Mouse (Mus musculus) stomach, embryonic 14.5 days (tissue): Measurements from ENCODE around the gene Nfatc4. TPM values are rescaled to one million over a fixed set of nuclear protein-coding genes. Genes with fewer than 3 reads are reported as not detected.

ENCODE experiments used
- ATAC-seq: fragments of 200-750 bp; cut with Nextera tagmentation; 2 replicates; pipeline ENCODE4 v1.8.0; 2017; ENCODE audit warnings: low read depth, moderate TSS enrichment; ENCODE audit not compliant: insufficient number of reproducible peaks, insufficient read depth, low FRiP score
- H3K27ac ChIP-seq: fragments of 300-500 bp; sonication (generic); 2 replicates; pipeline ENCODE4 v1.5.1; 2014; ENCODE audit warnings: mild to moderate bottlenecking, low read length, moderate library complexity, mixed read lengths
- H3K27me3 ChIP-seq: fragments of 300-500 bp; sonication (generic); 2 replicates; pipeline ENCODE4 v1.6.1; 2014; ENCODE audit warnings: low read length, control low read depth, mixed read lengths; ENCODE audit not compliant: control insufficient read depth, insufficient read depth
- H3K36me3 ChIP-seq: fragments of 300-500 bp; sonication (generic); 2 replicates; pipeline ENCODE4 v1.6.1; 2014; ENCODE audit warnings: mild to moderate bottlenecking, control low read depth, low read length, moderate library complexity, mixed read lengths; ENCODE audit not compliant: control insufficient read depth, insufficient read depth
- H3K4me1 ChIP-seq: fragments of 300-500 bp; sonication (generic); 2 replicates; pipeline ENCODE4 v1.6.1; 2014; ENCODE audit warnings: low read length, control low read depth, mixed read lengths; ENCODE audit not compliant: control insufficient read depth, insufficient read depth
- H3K4me2 ChIP-seq: fragments of 300-500 bp; sonication (generic); replicated peaks from 2 replicates; pipeline ENCODE4 v1.6.1; 2014; ENCODE audit warnings: low read depth, low read length, control low read depth
- H3K4me3 ChIP-seq: fragments of 300-500 bp; sonication (generic); 2 replicates; pipeline ENCODE4 v1.5.1; 2014; ENCODE audit warnings: low read depth, low read length, control low read depth
- H3K9ac ChIP-seq: fragments of 300-500 bp; sonication (generic); replicated peaks from 2 replicates; pipeline ENCODE4 v1.6.1; 2014; ENCODE audit warnings: low read depth, mild to moderate bottlenecking, control low read depth, low read length, moderate library complexity, mixed read lengths
- H3K9me3 ChIP-seq: fragments of 300-500 bp; sonication (generic); 2 replicates; pipeline ENCODE4 v1.6.1; 2016; ENCODE audit warnings: low read depth, low read length, control low read depth; ENCODE audit not compliant: control insufficient read depth
- WGBS: fragments of 180-500 bp; shearing (Covaris S2); extraction: QIAGEN DNeasy Blood & Tissue Kit; methylation state at CpG from one replicate; pipeline ENCODE4 v1.1.7; 2014; 5-methylcytosine and 5-hydroxymethylcytosine counted together
- polyA plus RNA-seq: library from polyadenylated mRNA; unstranded; fragments of >200 nt; fragmentation: Nextera tagmentation; extraction: Ambion mirVana; gene quantifications from 2 replicates; pipeline ENCODE4 v1.2.1, GENCODE M21; 2014

Gene Nfatc4
- polyA plus RNA-seq, 1 experiment from 2014 or later: 54.9 TPM

DNA sequence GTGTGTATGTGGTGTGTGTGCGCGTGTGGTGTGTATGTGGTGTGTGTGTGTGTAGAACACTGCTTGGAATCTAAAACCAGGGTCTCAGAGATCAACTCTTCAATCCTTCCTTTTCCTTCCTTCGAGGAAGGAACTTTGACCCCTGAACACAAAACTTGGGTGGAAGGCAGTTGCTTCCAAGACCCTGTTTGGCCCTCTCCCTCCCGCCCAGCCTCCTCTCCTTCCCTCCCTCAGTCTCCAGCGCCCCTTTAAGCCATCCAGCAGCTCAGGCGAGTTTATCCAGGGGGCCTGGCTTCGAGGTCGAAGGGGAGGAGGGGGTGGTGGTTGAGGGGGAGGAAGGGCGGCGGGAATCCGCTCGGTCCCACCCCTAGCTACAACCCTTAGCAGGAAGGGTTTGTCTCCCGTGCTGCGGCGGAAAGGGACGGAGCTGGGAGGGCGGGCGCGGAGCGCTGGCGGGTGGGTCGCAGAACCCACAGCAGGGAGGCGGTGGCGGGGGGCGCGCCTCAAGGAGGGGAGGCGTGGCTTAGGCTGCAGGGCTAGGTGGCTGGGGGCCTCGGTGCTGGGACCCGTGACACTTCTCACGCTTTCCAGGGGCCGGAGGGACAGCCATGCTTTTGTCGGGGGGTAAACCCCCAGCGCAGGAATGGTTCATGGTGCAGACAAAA is 30.8 kb downstream of the Nfatc4 start, which contains the start of gene Nynrin:
Nynrin (plus strand) TSS at position 390 of the 665 bp plus-strand sequence.
- peak within 1 kb of the TSS; percentile 96 for H3K27ac ChIP-seq
- 1% methylated on average over 33 of the region's 33 CpGs for WGBS
- H3K27me3 ChIP-seq: no peaks in the 10 kb centered on the region
- peak within 1 kb of the TSS; percentile 90 for H3K9ac ChIP-seq
- peak; percentile 90 for ATAC-seq
- peak within 1 kb of the TSS; percentile 58 for H3K4me2 ChIP-seq
- peaks cover 39% of the 10 kb centered on the region for H3K4me1 ChIP-seq
- H3K4me3 ChIP-seq: peak within 1 kb of the TSS; percentile 78
- H3K36me3 ChIP-seq: peaks cover 11% of the 10 kb centered on the region; the same call in 1 of the 2 replicates
- H3K9me3 ChIP-seq: no peaks in the 10 kb centered on the region

DNA sequence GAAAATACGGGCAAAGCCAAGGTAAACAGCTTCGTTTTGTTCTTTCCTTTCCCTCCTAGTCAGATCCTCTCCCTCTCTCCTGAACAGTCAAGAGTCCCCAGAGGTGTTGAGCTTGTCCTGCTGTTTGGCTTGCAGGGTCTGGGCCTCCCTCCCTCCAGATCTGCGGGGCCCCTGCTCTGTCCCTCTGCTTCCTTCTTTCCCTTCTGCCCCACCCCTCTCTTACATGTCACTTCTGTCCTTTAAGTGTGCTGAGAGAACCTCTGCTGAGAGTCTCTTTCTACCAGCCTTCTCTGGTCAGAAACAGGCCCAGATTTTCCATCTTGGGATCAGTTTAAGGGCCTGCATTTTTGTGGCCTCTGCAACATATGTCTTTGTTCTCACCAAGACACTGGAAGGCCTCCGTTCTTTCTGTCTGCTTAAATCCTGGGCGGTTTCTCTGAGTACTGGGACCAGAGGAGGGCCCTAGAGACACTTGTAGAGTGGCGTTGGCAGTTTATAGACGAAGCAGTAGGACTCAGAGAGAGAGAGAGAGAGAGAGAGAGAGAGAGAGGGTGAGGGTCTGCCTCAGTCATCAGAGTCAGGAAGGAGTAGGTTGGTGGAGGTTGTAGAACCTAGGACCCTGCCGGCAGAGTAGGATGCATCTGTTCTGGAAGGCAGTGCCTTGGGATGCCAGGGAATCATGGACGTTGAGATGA is 31.6 kb downstream of the Nfatc4 start:
- WGBS: 0% methylated on average over 9 of the region's 9 CpGs
- H3K27ac ChIP-seq: peak overlapping the region; percentile 96
- peak; percentile 7; the same call in 1 of the 2 replicates for ATAC-seq
- peak overlapping the region; percentile 90 for H3K9ac ChIP-seq
- H3K27me3 ChIP-seq: no peaks in the 10 kb centered on the region
- peak overlapping the region; percentile 78 for H3K4me3 ChIP-seq
- peak overlapping the region; percentile 58 for H3K4me2 ChIP-seq
- no peaks in the 10 kb centered on the region for H3K9me3 ChIP-seq
- H3K36me3 ChIP-seq: peaks cover 11% of the 10 kb centered on the region; the same call in 1 of the 2 replicates
- peaks cover 39% of the 10 kb centered on the region for H3K4me1 ChIP-seq

DNA sequence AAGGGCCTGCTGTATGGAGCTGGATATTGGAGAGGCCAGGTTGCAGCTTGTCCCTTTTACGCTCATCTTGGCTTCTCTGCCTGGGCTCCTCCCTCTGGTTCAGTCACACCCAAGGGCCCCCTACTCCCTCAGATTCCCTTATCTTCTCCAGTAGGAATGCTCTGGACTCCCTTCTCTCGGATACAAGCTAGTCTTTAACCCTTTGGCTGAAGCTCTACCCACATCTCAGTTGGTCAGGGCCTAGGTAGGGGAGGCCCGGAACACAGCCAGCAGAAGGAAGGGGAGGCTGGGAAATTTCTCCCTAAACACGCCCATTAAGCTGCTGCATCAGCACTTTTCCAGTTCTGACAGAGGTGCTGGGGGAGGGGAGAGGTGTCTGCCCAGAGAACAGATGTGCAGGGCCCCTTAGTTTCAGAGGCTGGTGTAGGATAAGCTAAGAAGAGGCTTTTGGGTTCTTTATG is 32.2 kb downstream of the Nfatc4 start:
- Histone ChIP-seq H3K27ac (peak overlapping the region; percentile 96), H3K4me2 (peak overlapping the region; percentile 58), H3K4me1 (peaks cover 42% of the 10 kb centered on the region), H3K36me3 (peaks cover 11% of the 10 kb centered on the region; the same call in 1 of the 2 replicates), H3K4me3 (peak overlapping the region; percentile 78), H3K27me3 (no peaks in the 10 kb centered on the region), H3K9ac (peak overlapping the region; percentile 90), H3K9me3 (no peaks in the 10 kb centered on the region)
- 2% methylated on average over 4 of the region's 4 CpGs for WGBS
- peak; percentile 40 for ATAC-seq

DNA sequence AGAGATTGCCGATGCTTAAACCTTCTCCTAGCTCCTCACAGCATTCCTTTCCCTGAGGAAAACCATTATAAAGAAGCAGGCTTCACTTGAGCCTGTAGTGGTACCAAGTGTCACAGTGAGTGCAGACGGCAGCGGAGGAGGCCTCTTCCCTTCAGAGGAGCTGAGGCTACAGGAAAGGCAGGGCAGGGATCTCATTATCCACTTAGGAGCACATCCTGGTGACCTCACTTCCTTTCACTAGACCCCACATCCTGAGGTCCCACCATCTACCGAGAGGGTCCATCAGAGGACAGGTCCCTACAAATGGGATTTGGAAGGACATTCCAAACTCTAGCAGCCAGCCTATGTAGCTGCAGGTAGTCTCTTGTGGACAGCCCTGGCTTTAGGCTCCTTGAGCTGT is 34.6 kb downstream of the Nfatc4 start:
- 42% methylated on average over 4 of the region's 4 CpGs for WGBS
- Histone ChIP-seq H3K36me3 (peaks cover 11% of the 10 kb centered on the region; the same call in 1 of the 2 replicates), H3K4me1 (peaks cover 50% of the 10 kb centered on the region)

DNA sequence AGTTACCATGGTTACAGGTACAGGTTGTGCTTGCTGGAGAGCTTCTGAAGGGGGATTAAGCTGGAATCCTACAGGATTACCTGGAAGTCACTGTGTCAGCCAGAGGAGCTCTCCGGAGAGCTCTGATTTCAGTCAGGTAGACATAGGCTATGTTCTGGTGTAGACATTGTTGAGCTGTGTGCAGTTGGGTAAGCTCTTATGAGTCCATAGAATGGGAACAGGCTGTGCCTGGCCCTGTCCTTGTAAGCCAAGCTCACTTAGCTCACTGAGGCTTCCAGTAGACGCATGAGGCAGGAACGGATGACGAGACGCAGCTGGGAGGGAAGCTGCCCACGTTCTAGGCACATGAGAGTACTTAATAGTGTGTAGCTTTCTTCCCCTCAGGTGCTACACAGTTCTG is 39.2 kb downstream of the Nfatc4 start:
- Histone ChIP-seq H3K4me1 (peaks cover 36% of the 10 kb centered on the region; the same call in 1 of the 2 replicates), H3K27ac (peak overlapping the region; percentile 48; the same call in 1 of the 2 replicates), H3K9ac (no peak overlapping the region), H3K4me3 (no peak overlapping the region), H3K36me3 (peaks cover 44% of the 10 kb centered on the region), H3K4me2 (no peak overlapping the region), H3K27me3 (no peaks in the 10 kb centered on the region), H3K9me3 (no peaks in the 10 kb centered on the region)
- no peak for ATAC-seq
- 37% methylated on average over 6 of the region's 6 CpGs for WGBS

More for the DNA sequence above, 34.6 kb downstream of the Nfatc4 start:
- H3K4me2 ChIP-seq: peak overlapping the region; percentile 58
- no peaks in the 10 kb centered on the region for H3K9me3 ChIP-seq
- H3K9ac ChIP-seq: no peak overlapping the region
- ATAC-seq: no peak
- no peaks in the 10 kb centered on the region for H3K27me3 ChIP-seq
- H3K4me3 ChIP-seq: 0 out of 2 replicates have a peak overlapping the region, but pooled peaks have one; percentile 3
- H3K27ac ChIP-seq: no peak overlapping the region

DNA sequence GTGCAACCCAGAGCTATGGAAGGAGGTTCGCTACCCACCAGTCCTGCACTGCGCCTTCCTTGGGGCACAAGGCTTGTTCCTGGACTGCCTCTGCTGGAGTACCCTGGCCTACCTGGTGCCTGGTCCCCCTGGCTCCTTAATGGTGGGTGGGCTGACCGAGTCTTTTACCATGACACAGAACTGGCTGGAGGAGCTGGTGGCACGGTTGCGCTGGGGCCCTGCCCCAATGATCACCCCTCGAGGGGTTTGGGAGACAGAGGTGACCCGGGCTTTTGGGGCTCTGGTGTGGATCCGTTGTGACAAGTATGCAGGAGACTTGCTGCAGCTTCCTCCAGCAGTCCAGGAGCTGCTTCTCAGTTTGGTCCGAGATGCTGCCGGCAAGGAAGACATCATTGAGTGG is 40.0 kb downstream of the Nfatc4 start:
- Histone ChIP-seq H3K27ac (no peak overlapping the region), H3K4me1 (peaks cover 29% of the 10 kb centered on the region; the same call in 1 of the 2 replicates), H3K4me3 (no peak overlapping the region), H3K36me3 (peaks cover 41% of the 10 kb centered on the region), H3K4me2 (no peak overlapping the region), H3K9ac (no peak overlapping the region), H3K9me3 (no peaks in the 10 kb centered on the region), H3K27me3 (no peaks in the 10 kb centered on the region)
- 94% methylated on average over 10 of the region's 10 CpGs for WGBS
- ATAC-seq: no peak

DNA sequence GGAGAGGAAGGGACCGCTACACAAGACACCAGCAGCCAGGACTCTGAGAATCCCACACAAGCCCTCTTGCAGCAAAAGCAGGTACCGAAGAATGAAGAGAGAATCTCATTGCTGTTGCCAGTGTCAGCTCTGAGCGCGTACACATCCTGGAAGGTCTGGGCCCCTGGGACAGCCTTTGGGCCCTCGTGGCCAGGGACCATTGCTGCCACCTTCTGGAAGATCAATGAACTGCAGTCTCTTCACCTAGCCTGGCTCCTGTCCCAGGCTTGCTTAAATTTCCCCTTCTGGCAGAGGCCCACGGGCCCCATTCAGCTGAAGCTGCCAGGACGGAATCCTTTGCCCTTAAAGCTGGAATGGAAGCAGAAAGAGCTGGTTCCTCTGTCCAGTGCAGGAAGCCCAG is 40.8 kb downstream of the Nfatc4 start:
- no peak overlapping the region for H3K4me3 ChIP-seq
- peaks cover 25% of the 10 kb centered on the region; the same call in 1 of the 2 replicates for H3K4me1 ChIP-seq
- H3K36me3 ChIP-seq: peaks cover 46% of the 10 kb centered on the region
- ATAC-seq: peak; percentile 54; the same call in 1 of the 2 replicates
- no peak overlapping the region for H3K4me2 ChIP-seq
- whole genome bisulfite sequencing: 26% methylated on average over 7 of the region's 7 CpGs
- H3K27me3 ChIP-seq: no peaks in the 10 kb centered on the region
- H3K9me3 ChIP-seq: no peaks in the 10 kb centered on the region
- no peak overlapping the region for H3K9ac ChIP-seq
- H3K27ac ChIP-seq: no peak overlapping the region

DNA sequence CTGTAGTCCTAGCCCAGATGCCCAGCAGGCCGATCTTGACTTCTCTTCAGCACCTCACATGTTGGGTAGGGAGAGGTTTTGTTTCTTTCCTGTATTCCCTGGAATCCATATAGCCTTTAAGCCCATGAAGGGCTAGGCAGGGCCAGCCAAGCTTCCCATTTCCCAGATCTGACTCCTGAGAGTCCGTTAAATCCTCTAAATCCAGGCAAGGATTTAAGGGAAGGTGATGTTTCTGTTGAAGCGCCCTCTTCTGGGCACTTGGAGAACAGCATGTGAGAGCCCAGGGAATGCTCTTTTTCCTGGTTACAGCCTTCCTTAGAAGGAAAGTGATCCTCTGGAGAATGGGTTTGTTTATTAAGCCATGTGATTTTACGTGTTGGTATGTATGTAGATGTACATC is 44.0 kb downstream of the Nfatc4 start:
- Histone ChIP-seq H3K4me1 (peaks cover 9% of the 10 kb centered on the region; the same call in 1 of the 2 replicates), H3K27ac (no peak overlapping the region), H3K27me3 (no peaks in the 10 kb centered on the region), H3K9me3 (no peaks in the 10 kb centered on the region), H3K36me3 (peaks cover 74% of the 10 kb centered on the region), H3K9ac (no peak overlapping the region), H3K4me3 (no peak overlapping the region), H3K4me2 (no peak overlapping the region)
- no peak for ATAC-seq
- 34% methylated on average over 4 of the region's 4 CpGs for WGBS
